8 mouse cellular contexts compared by ENCODE assay signal in genomic region chr11:88614527-88615305, GRCm38 (mm10).
DNase-seq lines count a peak whose midpoint lies in the region; ATAC-seq and TF ChIP-seq lines count a peak whose summit lies in the region.

No protein-coding gene starts in this region.

- no peak overlapping the region for H3K4me3 ChIP-seq in heart, embryonic 15.5 days
- H3K4me3 ChIP-seq in G1E (ENCODE audit: low read depth, low read length), result peak overlapping the region; percentile 58; the same call in 1 of the 2 replicates

- 62% methylated on average over 11 of the region's 11 CpGs for WGBS in heart, embryonic 15.5 days

- no peak for TF ChIP-seq CTCF in G1E (IDR thresholded peaks at IDR 0.05; ENCODE audit: low read depth, low read length)

- no peak for DNase-seq in heart, adult 9 months (ENCODE audit: low spot score in 2 of 2)
- peak; percentile 54 for DNase-seq in 3T3-L1 (ENCODE audit: low read depth, low spot score)
- no peak for DNase-seq in G1E (ENCODE audit: low spot score)
- peak; percentile 34 to 78 for DNase-seq in kidney, postnatal 36 days
- no peak for DNase-seq in adrenal gland, postnatal 14 days
- DNase-seq in cerebellum, adult 9-10 months, result no peak
- DNase-seq in cerebellum, adult 11 months, result no peak

- H3K4me2 ChIP-seq in heart, embryonic 15.5 days, result peak overlapping the region; percentile 6; the same call in 1 of the 2 replicates

- ATAC-seq in heart, embryonic 15.5 days (replicated peaks; ENCODE audit: insufficient number of reproducible peaks, insufficient read depth, low FRiP score, low read depth), result no peak
- no peak for ATAC-seq in G1E (ENCODE audit: extremely low read depth, insufficient number of reproducible peaks, low FRiP score, poor library complexity, severe bottlenecking)

- H3K4me1 ChIP-seq in heart, embryonic 15.5 days (replicated peaks), result peaks cover 53% of the 10 kb centered on the region
- peaks cover 82% of the 10 kb centered on the region for H3K4me1 ChIP-seq in G1E (ENCODE audit: insufficient read depth, low read depth, low read length)

- H3K27me3 ChIP-seq in heart, embryonic 15.5 days, result no peaks in the 10 kb centered on the region
- H3K27me3 ChIP-seq in G1E (ENCODE audit: insufficient read depth, low read length), result no peaks in the 10 kb centered on the region

- H3K36me3 ChIP-seq in heart, embryonic 15.5 days, result no peaks in the 10 kb centered on the region
- H3K36me3 ChIP-seq in G1E (replicated peaks), result peaks cover 66% of the 10 kb centered on the region

- H3K9me3 ChIP-seq in heart, embryonic 15.5 days (replicated peaks), result no peaks in the 10 kb centered on the region
- no peaks in the 10 kb centered on the region for H3K9me3 ChIP-seq in G1E (replicated peaks)

- H3K9ac ChIP-seq in heart, embryonic 15.5 days, result 0 out of 2 replicates have a peak overlapping the region, but pooled peaks have one; percentile 17

- H3K27ac ChIP-seq in heart, embryonic 15.5 days, result peak overlapping the region; percentile 58

Comparison
In these comparisons a context has a peak if more than half of its experiments do, and no peak if none do; other contexts are left out.
1. DNase-seq: peak in 3T3-L1 (single experiment) and kidney, postnatal 36 days (2 of 2); none in heart, adult 9 months (0 of 2), G1E (single experiment), adrenal gland, postnatal 14 days (single experiment), cerebellum, adult 9-10 months (single experiment) and cerebellum, adult 11 months (single experiment).